Mouse (Mus musculus) small intestine, adult 2 months (tissue): ENCODE results near the gene Ccdc106.

Experiments
- CTCF ChIP-seq: fragments of 200-500 bp; IDR thresholded peaks from 2 replicates; pipeline ENCODE4 v1.5.1; 2012; ENCODE audit warnings: low read depth, mild to moderate bottlenecking, control low read depth, inconsistent platforms, low read length, moderate library complexity, mixed read lengths; ENCODE audit not compliant: insufficient replicate concordance, insufficient read length; ENCODE audit errors: extremely low read depth
- POLR2A ChIP-seq: fragments of 200-500 bp; IDR thresholded peaks from 2 replicates; pipeline ENCODE4 v1.6.1; 2012; ENCODE audit warnings: low read depth, mild to moderate bottlenecking, control low read depth, inconsistent platforms, low read length, moderate library complexity

DNA sequence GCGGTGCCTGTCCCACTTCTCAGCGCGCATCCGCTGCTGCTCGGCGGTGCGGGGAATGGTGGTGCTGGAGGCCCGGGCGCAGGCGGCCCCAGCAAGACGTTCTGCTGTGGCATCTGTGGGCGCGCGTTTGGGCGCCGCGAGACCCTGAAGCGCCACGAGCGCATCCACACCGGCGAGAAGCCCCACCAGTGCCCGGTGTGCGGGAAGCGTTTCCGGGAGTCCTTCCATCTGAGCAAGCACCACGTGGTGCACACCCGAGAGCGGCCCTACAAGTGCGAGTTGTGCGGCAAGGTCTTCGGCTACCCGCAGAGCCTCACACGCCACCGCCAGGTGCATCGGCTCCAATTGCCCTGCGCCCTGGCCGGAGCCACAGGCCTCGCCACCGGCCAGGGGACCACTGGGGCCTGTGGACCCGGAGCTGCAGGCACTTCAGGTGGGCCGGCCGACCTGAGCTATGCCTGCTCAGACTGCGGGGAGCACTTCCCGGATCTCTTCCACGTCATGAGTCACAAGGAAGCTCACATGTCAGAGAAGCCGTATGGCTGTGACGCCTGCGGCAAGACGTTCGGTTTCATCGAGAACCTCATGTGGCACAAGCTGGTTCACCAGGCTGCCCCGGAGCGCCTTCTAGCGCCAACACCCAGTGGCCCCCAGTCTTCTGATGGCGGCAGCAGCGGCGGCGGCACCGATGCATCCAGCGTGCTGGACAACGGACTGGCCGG, 10.4 kb downstream of the Ccdc106 start:
- TF ChIP-seq CTCF: no peak
- no peak for TF ChIP-seq POLR2A
